Mouse (Mus musculus): Measurements from ENCODE around the gene Ufc1. TPM values are rescaled to one million over a fixed set of nuclear protein-coding genes. Genes with fewer than 3 reads are reported as not detected.

Ufc1 gene
- polyA plus RNA-seq, 1 experiment from 2014 or later: 102 TPM

DNA sequence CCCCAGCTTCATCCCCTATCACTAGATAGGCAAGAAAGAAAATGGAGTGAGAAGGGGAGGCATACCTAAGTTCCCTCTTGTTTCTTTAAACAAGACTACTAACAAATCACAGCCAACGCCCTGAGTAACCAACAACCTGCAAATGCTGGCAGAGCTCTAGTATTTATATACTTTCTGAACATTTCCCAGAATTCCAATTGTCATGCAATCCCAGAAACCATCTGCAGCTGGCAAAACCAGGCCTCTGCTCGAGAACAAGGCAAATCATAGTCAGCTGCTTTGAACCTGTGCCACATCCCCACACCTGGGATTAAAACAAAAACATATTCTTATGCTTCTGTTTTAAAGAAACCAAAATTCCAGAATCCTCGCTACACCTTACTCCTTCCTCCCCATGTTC lies 1.5 kb downstream of the Ufc1 start:
- Histone ChIP-seq H3K36me3 (ENCODE audit: control insufficient read depth, insufficient read depth) (peaks cover 5% of the 10 kb centered on the region; the same call in 1 of the 2 replicates), H3K4me2 (ENCODE audit: low read length) (peak overlapping the region; percentile 64), H3K27me3 (replicated peaks; ENCODE audit: control insufficient read depth, insufficient read depth, low read length) (peaks cover 21% of the 10 kb centered on the region), H3K9me3 (ENCODE audit: control insufficient read depth, low read length) (no peaks in the 10 kb centered on the region), H3K27ac (ENCODE audit: low read length) (no peak overlapping the region), H3K9ac (replicated peaks; ENCODE audit: low read depth, low read length) (no peak overlapping the region), H3K4me3 (replicated peaks; ENCODE audit: low read length) (no peak overlapping the region), H3K4me1 (replicated peaks; ENCODE audit: control insufficient read depth, insufficient read depth, low read length) (peaks cover 8% of the 10 kb centered on the region)
- no peak for ATAC-seq
- 89% methylated on average over 3 of the region's 3 CpGs for WGBS

DNA sequence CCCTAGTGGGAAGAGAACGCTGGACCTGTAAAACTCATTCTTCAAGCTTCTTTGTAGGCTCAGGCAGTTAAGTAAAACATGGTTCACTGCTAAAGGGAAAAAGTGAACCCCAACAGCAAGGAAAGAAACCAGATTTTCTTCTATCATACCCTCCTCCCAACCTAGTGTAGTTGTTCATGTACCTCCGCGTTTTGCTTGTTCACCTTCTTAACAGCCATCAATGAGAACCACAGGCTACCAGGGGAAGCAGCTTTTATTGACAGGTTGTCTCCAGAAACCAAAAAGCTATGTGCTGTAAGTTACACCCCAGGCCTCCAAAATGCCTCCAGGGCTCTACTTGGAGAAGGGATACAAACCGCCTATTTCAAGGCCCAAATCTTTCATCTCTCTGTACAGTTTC lies 6.5 kb downstream of the Ufc1 start:
- no peaks in the 10 kb centered on the region for H3K9me3 ChIP-seq (ENCODE audit: control insufficient read depth, low read length)
- ATAC-seq: no peak
- peak overlapping the region; percentile 92 for H3K27ac ChIP-seq (ENCODE audit: low read length)
- H3K4me1 ChIP-seq (replicated peaks; ENCODE audit: control insufficient read depth, insufficient read depth, low read length): peaks cover 27% of the 10 kb centered on the region
- peak overlapping the region; percentile 97 for H3K4me3 ChIP-seq (replicated peaks; ENCODE audit: low read length)
- H3K36me3 ChIP-seq (ENCODE audit: control insufficient read depth, insufficient read depth): peaks cover 13% of the 10 kb centered on the region; the same call in 1 of the 2 replicates
- peak overlapping the region; percentile 37; the same call in 1 of the 2 replicates for H3K4me2 ChIP-seq (ENCODE audit: low read length)
- H3K27me3 ChIP-seq (replicated peaks; ENCODE audit: control insufficient read depth, insufficient read depth, low read length): no peaks in the 10 kb centered on the region
- H3K9ac ChIP-seq (replicated peaks; ENCODE audit: low read depth, low read length): no peak overlapping the region
- 58% methylated on average over 4 of the region's 4 CpGs for WGBS

DNA sequence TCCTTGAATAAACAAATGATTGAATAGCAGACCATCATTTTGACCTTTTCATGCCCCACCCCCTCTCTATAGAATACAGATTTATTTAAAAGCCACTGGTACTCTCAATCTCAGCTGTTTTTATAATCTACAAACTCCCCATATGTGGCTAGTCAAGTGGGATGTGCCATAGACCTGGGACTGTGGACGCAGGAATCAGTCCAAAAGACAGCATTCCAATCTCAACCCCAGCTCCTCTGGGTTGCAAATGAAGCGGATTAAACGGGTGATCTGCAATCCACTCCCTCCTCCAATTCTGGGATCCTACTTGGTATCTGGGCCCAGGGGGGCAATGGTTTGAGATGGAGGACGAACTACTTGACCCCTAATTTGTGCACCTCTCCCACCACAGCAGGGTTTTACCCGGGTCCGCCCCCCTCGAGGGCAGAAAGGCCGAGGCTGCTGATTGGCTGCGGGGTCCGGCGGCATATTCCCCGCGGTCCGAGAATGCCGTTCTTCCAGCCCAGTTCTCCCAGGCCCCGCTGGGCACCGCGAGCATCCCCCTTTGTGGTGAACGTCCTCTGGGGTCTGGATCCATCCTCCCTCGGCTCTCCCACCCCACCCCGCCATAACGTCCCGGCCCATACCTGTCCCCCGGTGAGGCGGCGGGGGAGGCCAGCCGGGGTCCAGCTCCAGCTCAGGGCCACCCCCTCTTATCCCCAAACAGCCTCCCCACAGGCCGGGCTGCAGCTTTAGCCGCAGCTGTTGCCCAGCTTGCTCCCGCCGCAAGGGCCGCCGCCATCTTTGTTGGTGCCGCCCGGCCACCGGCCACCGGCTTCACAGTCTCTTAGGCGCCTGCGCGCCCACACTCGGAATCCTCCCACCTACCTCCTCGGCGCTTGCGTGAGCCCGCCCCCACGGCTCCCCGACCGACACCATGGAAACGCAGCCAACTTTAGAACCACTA lies 7.4 kb downstream of the Ufc1 start, which contains the start of gene Usp21:
Usp21 (minus strand) TSS at position 856 of the 946 bp plus-strand sequence.
- peak; percentile 96 for ATAC-seq
- Histone ChIP-seq H3K4me1 (replicated peaks; ENCODE audit: control insufficient read depth, insufficient read depth, low read length) (peaks cover 25% of the 10 kb centered on the region), H3K4me2 (ENCODE audit: low read length) (peak within 1 kb of the TSS; percentile 80), H3K36me3 (ENCODE audit: control insufficient read depth, insufficient read depth) (peaks cover 15% of the 10 kb centered on the region; the same call in 1 of the 2 replicates), H3K9ac (replicated peaks; ENCODE audit: low read depth, low read length) (peak within 1 kb of the TSS; percentile 99), H3K4me3 (replicated peaks; ENCODE audit: low read length) (peak within 1 kb of the TSS; percentile 97), H3K27ac (ENCODE audit: low read length) (peak within 1 kb of the TSS; percentile 92), H3K27me3 (replicated peaks; ENCODE audit: control insufficient read depth, insufficient read depth, low read length) (no peaks in the 10 kb centered on the region), H3K9me3 (ENCODE audit: control insufficient read depth, low read length) (no peaks in the 10 kb centered on the region)
- WGBS: under 1% methylated on average over 49 of the region's 49 CpGs

GRCm38 (mm10) chr1:171286517-171286916 lies 8.3 kb downstream of the Ufc1 start:
- no peak for ATAC-seq
- no peak overlapping the region for H3K27ac ChIP-seq (ENCODE audit: low read length)
- peaks cover 16% of the 10 kb centered on the region; the same call in 1 of the 2 replicates for H3K36me3 ChIP-seq (ENCODE audit: control insufficient read depth, insufficient read depth)
- peak overlapping the region; percentile 80 for H3K4me2 ChIP-seq (ENCODE audit: low read length)
- H3K4me1 ChIP-seq (replicated peaks; ENCODE audit: control insufficient read depth, insufficient read depth, low read length): peaks cover 31% of the 10 kb centered on the region
- H3K9me3 ChIP-seq (ENCODE audit: control insufficient read depth, low read length): no peaks in the 10 kb centered on the region
- peak overlapping the region; percentile 97; the same call in 1 of the 2 replicates for H3K4me3 ChIP-seq (replicated peaks; ENCODE audit: low read length)
- WGBS: 88% methylated on average over 19 of the region's 19 CpGs
- H3K27me3 ChIP-seq (replicated peaks; ENCODE audit: control insufficient read depth, insufficient read depth, low read length): no peaks in the 10 kb centered on the region
- no peak overlapping the region for H3K9ac ChIP-seq (replicated peaks; ENCODE audit: low read depth, low read length)

GRCm38 (mm10) chr1:171285096-171285892 lies 9.5 kb downstream of the Ufc1 start:
- H3K4me3 ChIP-seq (replicated peaks; ENCODE audit: low read length): no peak overlapping the region

GRCm38 (mm10) chr1:171284491-171284890 lies 10.3 kb downstream of the Ufc1 start:
- H3K9ac ChIP-seq (replicated peaks; ENCODE audit: low read depth, low read length): no peak overlapping the region
- H3K4me1 ChIP-seq (replicated peaks; ENCODE audit: control insufficient read depth, insufficient read depth, low read length): peaks cover 43% of the 10 kb centered on the region
- no peaks in the 10 kb centered on the region for H3K9me3 ChIP-seq (ENCODE audit: control insufficient read depth, low read length)
- no peak overlapping the region for H3K27ac ChIP-seq (ENCODE audit: low read length)
- H3K4me2 ChIP-seq (ENCODE audit: low read length): no peak overlapping the region
- H3K36me3 ChIP-seq (ENCODE audit: control insufficient read depth, insufficient read depth): peaks cover 14% of the 10 kb centered on the region; the same call in 1 of the 2 replicates
- WGBS: 86% methylated on average over 15 of the region's 15 CpGs
- no peaks in the 10 kb centered on the region for H3K27me3 ChIP-seq (replicated peaks; ENCODE audit: control insufficient read depth, insufficient read depth, low read length)
- no peak for ATAC-seq
- H3K4me3 ChIP-seq (replicated peaks; ENCODE audit: low read length): no peak overlapping the region

More at GRCm38 (mm10) chr1:171285096-171285892, 9.5 kb downstream of the Ufc1 start:
- WGBS: 86% methylated on average over 20 of the region's 20 CpGs
- H3K36me3 ChIP-seq (ENCODE audit: control insufficient read depth, insufficient read depth): peaks cover 16% of the 10 kb centered on the region; the same call in 1 of the 2 replicates
- no peaks in the 10 kb centered on the region for H3K9me3 ChIP-seq (ENCODE audit: control insufficient read depth, low read length)
- no peak overlapping the region for H3K9ac ChIP-seq (replicated peaks; ENCODE audit: low read depth, low read length)
- no peak for ATAC-seq
- no peak overlapping the region for H3K27ac ChIP-seq (ENCODE audit: low read length)
- peaks cover 36% of the 10 kb centered on the region for H3K4me1 ChIP-seq (replicated peaks; ENCODE audit: control insufficient read depth, insufficient read depth, low read length)
- no peaks in the 10 kb centered on the region for H3K27me3 ChIP-seq (replicated peaks; ENCODE audit: control insufficient read depth, insufficient read depth, low read length)
- no peak overlapping the region for H3K4me2 ChIP-seq (ENCODE audit: low read length)

GRCm38 (mm10) chr1:171283188-171284160 lies 11.3 kb downstream of the Ufc1 start:
- H3K9ac ChIP-seq (replicated peaks; ENCODE audit: low read depth, low read length): no peak overlapping the region
- H3K36me3 ChIP-seq (ENCODE audit: control insufficient read depth, insufficient read depth): peaks cover 11% of the 10 kb centered on the region; the same call in 1 of the 2 replicates
- no peak for ATAC-seq
- no peaks in the 10 kb centered on the region for H3K27me3 ChIP-seq (replicated peaks; ENCODE audit: control insufficient read depth, insufficient read depth, low read length)
- H3K4me1 ChIP-seq (replicated peaks; ENCODE audit: control insufficient read depth, insufficient read depth, low read length): peaks cover 43% of the 10 kb centered on the region
- no peak overlapping the region for H3K27ac ChIP-seq (ENCODE audit: low read length)
- H3K9me3 ChIP-seq (ENCODE audit: control insufficient read depth, low read length): no peaks in the 10 kb centered on the region
- 94% methylated on average over 18 of the region's 18 CpGs for WGBS
- H3K4me2 ChIP-seq (ENCODE audit: low read length): no peak overlapping the region
- H3K4me3 ChIP-seq (replicated peaks; ENCODE audit: low read length): no peak overlapping the region

GRCm38 (mm10) chr1:171282086-171282805 lies 12.6 kb downstream of the Ufc1 start:
- H3K36me3 ChIP-seq (ENCODE audit: control insufficient read depth, insufficient read depth): peaks cover 11% of the 10 kb centered on the region; the same call in 1 of the 2 replicates
- 78% methylated on average over 18 of the region's 18 CpGs for WGBS
- no peak overlapping the region for H3K4me2 ChIP-seq (ENCODE audit: low read length)
- H3K27me3 ChIP-seq (replicated peaks; ENCODE audit: control insufficient read depth, insufficient read depth, low read length): no peaks in the 10 kb centered on the region
- no peak overlapping the region for H3K4me3 ChIP-seq (replicated peaks; ENCODE audit: low read length)
- ATAC-seq: no peak
- no peak overlapping the region for H3K27ac ChIP-seq (ENCODE audit: low read length)
- H3K4me1 ChIP-seq (replicated peaks; ENCODE audit: control insufficient read depth, insufficient read depth, low read length): peaks cover 37% of the 10 kb centered on the region
- no peak overlapping the region for H3K9ac ChIP-seq (replicated peaks; ENCODE audit: low read depth, low read length)
- no peaks in the 10 kb centered on the region for H3K9me3 ChIP-seq (ENCODE audit: control insufficient read depth, low read length)
